ENCODE assay signal across 10 mouse cellular contexts in the genomic region with DNA sequence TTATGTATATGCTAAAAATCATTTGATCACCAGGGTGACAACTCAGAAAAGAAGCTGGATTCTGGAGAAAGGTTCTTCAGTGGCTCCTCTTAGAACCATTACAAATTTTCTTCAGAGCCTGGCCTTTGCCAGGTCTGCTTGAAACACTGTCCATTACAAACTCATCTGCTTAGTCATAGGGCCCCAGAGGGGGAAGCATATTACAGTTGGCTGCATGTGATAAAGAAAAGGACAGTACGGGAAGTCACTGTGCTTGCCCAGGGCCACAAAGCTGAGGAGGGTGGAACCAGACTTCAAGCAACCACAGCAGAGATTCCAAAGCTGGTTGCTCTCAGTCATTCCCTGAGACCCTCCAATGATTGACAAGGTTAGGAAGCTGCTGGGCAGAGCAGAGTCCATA. TPM values are rescaled to one million over a fixed set of nuclear protein-coding genes. Genes with fewer than 3 reads are reported as not detected.
DNase-seq lines count a peak whose midpoint lies in the region; ATAC-seq and TF ChIP-seq lines count a peak whose summit lies in the region.
"Had no signal": no experiment of that assay in that cellular context is flagged by ENCODE, and none has a peak within 500 bp of the region (broad histone marks: within the 10 kb centered on the region; RNA-seq: fewer than 3 reads in every experiment).

No protein-coding gene starts in this region.

- H3K36me3 ChIP-seq in heart, embryonic 11.5 days (ENCODE audit: control insufficient read depth, insufficient read depth, low read length), result no peaks in the 10 kb centered on the region
- H3K36me3 ChIP-seq in heart, adult 2 months (ENCODE audit: control insufficient read depth, insufficient read depth, low read length), result peaks cover 2% of the 10 kb centered on the region; the same call in 1 of the 2 replicates
- no peaks in the 10 kb centered on the region for H3K36me3 ChIP-seq in intestine, embryonic 16.5 days (ENCODE audit: control insufficient read depth, insufficient read depth, low read length)
- H3K36me3 ChIP-seq in midbrain, embryonic 14.5 days (ENCODE audit: control insufficient read depth, insufficient read depth, low read length), result no peaks in the 10 kb centered on the region
- no peaks in the 10 kb centered on the region for H3K36me3 ChIP-seq in midbrain, embryonic 13.5 days
- no peaks in the 10 kb centered on the region for H3K36me3 ChIP-seq in limb, embryonic 10.5 days
- H3K36me3 ChIP-seq: hindbrain, embryonic 12.5 days had no signal

- TF ChIP-seq CTCF in heart, adult 2 months (IDR thresholded peaks at IDR 0.05), result no peak

- no peak for TF ChIP-seq EP300 in heart, adult 2 months (IDR thresholded peaks at IDR 0.05; ENCODE audit: insufficient read depth, low read depth, low read length)

- TF ChIP-seq POLR2A in heart, adult 2 months (IDR thresholded peaks at IDR 0.05; ENCODE audit: insufficient read depth, low read depth, low read length), result no peak

- no peaks in the 10 kb centered on the region for H3K27me3 ChIP-seq in heart, embryonic 11.5 days (ENCODE audit: control insufficient read depth, insufficient read depth, low read length)
- no peaks in the 10 kb centered on the region for H3K27me3 ChIP-seq in heart, adult 2 months (ENCODE audit: control insufficient read depth, insufficient read depth, low read length)
- H3K27me3 ChIP-seq in intestine, embryonic 16.5 days (replicated peaks; ENCODE audit: control insufficient read depth, insufficient read depth, low read length), result no peaks in the 10 kb centered on the region
- H3K27me3 ChIP-seq in midbrain, embryonic 14.5 days (ENCODE audit: control insufficient read depth, insufficient read depth, low read length), result no peaks in the 10 kb centered on the region
- H3K27me3 ChIP-seq in midbrain, embryonic 13.5 days, result no peaks in the 10 kb centered on the region
- H3K27me3 ChIP-seq in limb, embryonic 10.5 days (ENCODE audit: low read depth, poor library complexity, severe bottlenecking), result no peaks in the 10 kb centered on the region
- H3K27me3 ChIP-seq: hindbrain, embryonic 12.5 days had no signal

- 19% methylated on average over 1 of the region's 1 CpGs for WGBS in heart, embryonic 11.5 days (ENCODE audit: insufficient replicate concordance)
- WGBS in heart, adult 2 months, result 39% methylated on average over 1 of the region's 1 CpGs
- 24% methylated on average over 1 of the region's 1 CpGs for WGBS in intestine, embryonic 16.5 days
- WGBS in midbrain, embryonic 14.5 days, result 65% methylated on average over 1 of the region's 1 CpGs
- 88% methylated on average over 1 of the region's 1 CpGs for WGBS in midbrain, embryonic 13.5 days
- 89% methylated on average over 1 of the region's 1 CpGs for WGBS in limb, embryonic 10.5 days

- H3K4me3 ChIP-seq in heart, embryonic 11.5 days (ENCODE audit: low read depth, low read length), result no peak overlapping the region
- H3K4me3 ChIP-seq in heart, adult 2 months, result no peak overlapping the region
- no peak overlapping the region for H3K4me3 ChIP-seq in intestine, embryonic 16.5 days (ENCODE audit: low read length)
- no peak overlapping the region for H3K4me3 ChIP-seq in midbrain, embryonic 14.5 days (replicated peaks; ENCODE audit: low read depth, low read length)
- H3K4me3 ChIP-seq in midbrain, embryonic 13.5 days (replicated peaks), result no peak overlapping the region
- no peak overlapping the region for H3K4me3 ChIP-seq in limb, embryonic 10.5 days
- H3K4me3 ChIP-seq: hindbrain, embryonic 12.5 days had no signal

- peak overlapping the region; percentile 36; the same call in 1 of the 2 replicates for H3K4me2 ChIP-seq in heart, embryonic 11.5 days
- H3K4me2 ChIP-seq in intestine, embryonic 16.5 days (ENCODE audit: low read depth, low read length), result no peak overlapping the region
- H3K4me2 ChIP-seq in midbrain, embryonic 14.5 days (ENCODE audit: low read length), result no peak overlapping the region
- H3K4me2 ChIP-seq in midbrain, embryonic 13.5 days (replicated peaks), result no peak overlapping the region
- H3K4me2 ChIP-seq: hindbrain, embryonic 12.5 days had no signal

- peak; percentile 41; the same call in 1 of the 2 replicates for ATAC-seq in heart, embryonic 11.5 days (replicated peaks; ENCODE audit: insufficient number of reproducible peaks, low FRiP score, low TSS enrichment)
- no peak for ATAC-seq in intestine, embryonic 16.5 days
- ATAC-seq in midbrain, embryonic 14.5 days (ENCODE audit: low FRiP score, low TSS enrichment), result no peak
- no peak for ATAC-seq in midbrain, embryonic 13.5 days

- intact Hi-C loops in heart, adult 2 months (cut with DNase I), result loop anchor here (2.0 to 10.0 kb wide), 2 partner anchors 23 to 195 kb away; a partner anchor contains a TSS

- H3K79me2 ChIP-seq in heart, adult 2 months (replicated peaks; ENCODE audit: control insufficient read depth, insufficient read depth, low read length), result no peaks in the 10 kb centered on the region

- no peak for DNase-seq in heart, adult 2 months
- peak; percentile 48 for DNase-seq in c-Kit-positive CD71-negative TER-119-negative erythroid progenitor cells, embryonic 14.5 days (ENCODE audit: low read depth)
- DNase-seq in skeletal muscle tissue, adult 2 months (ENCODE audit: low read depth, low spot score), result peak; percentile 57
- DNase-seq in midbrain, embryonic 14.5 days, result no peak
- no peak for DNase-seq in limb, embryonic 10.5 days (ENCODE audit: low spot score)
- DNase-seq: lung, postnatal 10 days had no signal

- peaks cover 34% of the 10 kb centered on the region for H3K4me1 ChIP-seq in heart, embryonic 11.5 days (ENCODE audit: control insufficient read depth, insufficient read depth, low read length)
- peaks cover 8% of the 10 kb centered on the region for H3K4me1 ChIP-seq in heart, adult 2 months (ENCODE audit: control insufficient read depth, insufficient read depth, low read length)
- H3K4me1 ChIP-seq in intestine, embryonic 16.5 days (ENCODE audit: control insufficient read depth, insufficient read depth, low read length), result peaks cover 32% of the 10 kb centered on the region
- H3K4me1 ChIP-seq in midbrain, embryonic 14.5 days (ENCODE audit: control insufficient read depth, insufficient read depth, low read length), result peaks cover 17% of the 10 kb centered on the region
- peaks cover 24% of the 10 kb centered on the region for H3K4me1 ChIP-seq in midbrain, embryonic 13.5 days (replicated peaks)
- H3K4me1 ChIP-seq in limb, embryonic 10.5 days, result peaks cover 23% of the 10 kb centered on the region

- H3K27ac ChIP-seq in heart, embryonic 11.5 days (ENCODE audit: low read depth, low read length), result peak overlapping the region; percentile 80; the same call in 1 of the 2 replicates
- H3K27ac ChIP-seq in heart, adult 2 months, result no peak overlapping the region
- H3K27ac ChIP-seq in intestine, embryonic 16.5 days (ENCODE audit: low read length), result peak overlapping the region; percentile 69
- H3K27ac ChIP-seq in midbrain, embryonic 14.5 days (replicated peaks; ENCODE audit: low read depth, low read length), result no peak overlapping the region
- H3K27ac ChIP-seq in midbrain, embryonic 13.5 days, result no peak overlapping the region
- H3K27ac ChIP-seq in limb, embryonic 10.5 days, result no peak overlapping the region
- H3K27ac ChIP-seq: hindbrain, embryonic 12.5 days had no signal

- H3K9ac ChIP-seq in heart, embryonic 11.5 days (ENCODE audit: low read depth, low read length), result 0 out of 2 replicates have a peak overlapping the region, but pooled peaks have one; percentile 47
- H3K9ac ChIP-seq in heart, adult 2 months (ENCODE audit: low read depth, low read length), result no peak overlapping the region
- no peak overlapping the region for H3K9ac ChIP-seq in intestine, embryonic 16.5 days (ENCODE audit: low read depth, low read length)
- H3K9ac ChIP-seq in midbrain, embryonic 14.5 days (replicated peaks; ENCODE audit: low read length), result no peak overlapping the region
- no peak overlapping the region for H3K9ac ChIP-seq in midbrain, embryonic 13.5 days (replicated peaks)
- H3K9ac ChIP-seq: hindbrain, embryonic 12.5 days had no signal

- H3K9me3 ChIP-seq in heart, embryonic 11.5 days (replicated peaks; ENCODE audit: control insufficient read depth, low read length), result no peaks in the 10 kb centered on the region
- H3K9me3 ChIP-seq in intestine, embryonic 16.5 days (ENCODE audit: control insufficient read depth, low read length), result no peaks in the 10 kb centered on the region
- no peaks in the 10 kb centered on the region for H3K9me3 ChIP-seq in midbrain, embryonic 14.5 days (ENCODE audit: control insufficient read depth, low read length)
- no peaks in the 10 kb centered on the region for H3K9me3 ChIP-seq in midbrain, embryonic 13.5 days
- no peaks in the 10 kb centered on the region for H3K9me3 ChIP-seq in limb, embryonic 10.5 days (replicated peaks)
- H3K9me3 ChIP-seq: hindbrain, embryonic 12.5 days had no signal

RNA-seq across cellular contexts. Expression of a gene that starts 3.1 kb away (rescaled TPM):
- 4.9 and 6.1 TPM in 2 replicates for polyA plus RNA-seq in heart, embryonic 11.5 days (2014; fragmentation: Nextera tagmentation; extraction: Ambion mirVana)
- total RNA-seq in heart, adult 2 months (2021), result 10 to 100 TPM; 33.8 to 36.3 TPM
- 8.4 and 15.8 TPM in 2 replicates for polyA plus RNA-seq in heart, adult 2 months (2012; rRNA removed)
- 11.5 and 15.1 TPM in 2 replicates for polyA plus RNA-seq in intestine, embryonic 16.5 days (2015; fragmentation: Nextera tagmentation; extraction: Ambion mirVana)
- 17.8 and 21.5 TPM in 2 replicates for polyA plus RNA-seq in midbrain, embryonic 14.5 days (2014; fragmentation: Nextera tagmentation; extraction: Ambion mirVana)
- 16.4 and 16.5 TPM in 2 replicates for polyA plus RNA-seq in midbrain, embryonic 13.5 days (2015; fragmentation: Nextera tagmentation; extraction: Ambion mirVana)
- polyA plus RNA-seq in limb, embryonic 10.5 days (2016; fragmentation: Nextera tagmentation; extraction: Ambion mirVana), result 6.3 and 7.0 TPM in 2 replicates

Comparison
In these comparisons a context has a peak if more than half of its experiments do, and no peak if none do; other contexts are left out.
1. H3K27ac ChIP-seq: peak in heart, embryonic 11.5 days (single experiment) and intestine, embryonic 16.5 days (single experiment); none in heart, adult 2 months (single experiment), midbrain, embryonic 14.5 days (single experiment), midbrain, embryonic 13.5 days (single experiment) and limb, embryonic 10.5 days (single experiment).
2. DNase-seq: peak in c-Kit-positive CD71-negative TER-119-negative erythroid progenitor cells, embryonic 14.5 days (single experiment) and skeletal muscle tissue, adult 2 months (single experiment); none in heart, adult 2 months (0 of 2), midbrain, embryonic 14.5 days (single experiment) and limb, embryonic 10.5 days (single experiment).